Mouse (Mus musculus) right cerebral cortex, postnatal 25 days (tissue): Measurements from ENCODE around the gene Ptpre.
"Not testable (repeated sequence)": the region's sequence is repeated elsewhere in the genome, so short reads cannot be mapped to it uniquely, and the experiment has no call there.

ENCODE experiments used
- DNase-seq: peaks from one replicate; pipeline ENCODE4 v3.0.0; 2022

Ptpre gene

GRCm38 (mm10) chr7:135535908-135536307 lies 1.4 kb upstream of the Ptpre start:
- no peak for DNase-seq

- DNase-seq, result peak; percentile 65
Measured at GRCm38 (mm10) chr7:135537948-135538741, 864 bp downstream of the Ptpre start.

- no peak for DNase-seq
Measured at GRCm38 (mm10) chr7:135539429-135539828, 2.1 kb downstream of the Ptpre start.

- no peak for DNase-seq
Measured at GRCm38 (mm10) chr7:135542235-135542634, 5.0 kb downstream of the Ptpre start.

- DNase-seq, result no peak
Measured at GRCm38 (mm10) chr7:135543033-135543432, 5.8 kb downstream of the Ptpre start.

- no peak for DNase-seq
Measured at GRCm38 (mm10) chr7:135544321-135544720, 7.0 kb downstream of the Ptpre start.

- no peak for DNase-seq
Measured at GRCm38 (mm10) chr7:135545957-135546356, 8.7 kb downstream of the Ptpre start.

- no peak for DNase-seq
Measured at GRCm38 (mm10) chr7:135546530-135546929, 9.2 kb downstream of the Ptpre start.

GRCm38 (mm10) chr7:135548434-135548833 lies 11.2 kb downstream of the Ptpre start:
- DNase-seq, result no peak

- no peak for DNase-seq
Measured at GRCm38 (mm10) chr7:135551547-135551946, 14.3 kb downstream of the Ptpre start.

GRCm38 (mm10) chr7:135553550-135553949 lies 16.3 kb downstream of the Ptpre start:
- DNase-seq, result no peak

GRCm38 (mm10) chr7:135556663-135557402 lies 19.6 kb downstream of the Ptpre start:
- no peak for DNase-seq

- DNase-seq, result no peak
Measured at GRCm38 (mm10) chr7:135560280-135560679, 23.0 kb downstream of the Ptpre start.

- no peak for DNase-seq
Measured at GRCm38 (mm10) chr7:135564022-135564421, 26.7 kb downstream of the Ptpre start.

GRCm38 (mm10) chr7:135566013-135566412 lies 28.7 kb downstream of the Ptpre start:
- no peak for DNase-seq

GRCm38 (mm10) chr7:135567582-135567981 lies 30.3 kb downstream of the Ptpre start:
- no peak for DNase-seq

- DNase-seq, result no peak
Measured at GRCm38 (mm10) chr7:135568550-135568949, 31.3 kb downstream of the Ptpre start.

GRCm38 (mm10) chr7:135571392-135571791 lies 34.1 kb downstream of the Ptpre start:
- no peak for DNase-seq

- DNase-seq, result no peak
Measured at GRCm38 (mm10) chr7:135571951-135572559, 34.8 kb downstream of the Ptpre start.

GRCm38 (mm10) chr7:135575319-135576069 lies 38.2 kb downstream of the Ptpre start:
- not testable (repeated sequence) for DNase-seq

GRCm38 (mm10) chr7:135576329-135576728 lies 39.0 kb downstream of the Ptpre start:
- DNase-seq, result no peak

GRCm38 (mm10) chr7:135578715-135579325 lies 41.5 kb downstream of the Ptpre start:
- peak; percentile 31 for DNase-seq
